Mouse (Mus musculus) lung, postnatal 14 days (tissue): Measurements from ENCODE around the gene Dnah1.

Experiments used
- DNase-seq: peaks from one replicate; pipeline ENCODE4 v3.0.0; 2021

Gene Dnah1

DNA sequence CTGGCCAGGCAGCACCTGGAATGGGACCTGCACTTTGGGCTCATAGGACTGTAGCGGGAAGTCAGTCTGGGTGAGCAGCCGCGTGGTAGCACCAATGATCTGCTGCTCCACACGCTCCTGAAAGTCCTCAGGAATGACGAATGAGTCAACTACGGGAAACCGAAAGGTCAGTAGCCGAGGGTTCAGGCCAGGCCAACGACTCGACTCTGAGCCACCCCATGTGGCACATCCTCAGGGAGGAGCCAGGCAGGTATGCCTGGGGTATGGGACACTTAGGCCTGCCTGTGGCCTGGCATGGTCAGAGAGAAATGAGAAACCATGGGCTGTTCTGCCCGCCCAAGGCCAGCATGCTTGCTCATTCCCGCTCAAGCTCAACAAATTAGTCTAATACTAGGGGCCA is 7.1 kb downstream of the Dnah1 start:
- no peak for DNase-seq

DNA sequence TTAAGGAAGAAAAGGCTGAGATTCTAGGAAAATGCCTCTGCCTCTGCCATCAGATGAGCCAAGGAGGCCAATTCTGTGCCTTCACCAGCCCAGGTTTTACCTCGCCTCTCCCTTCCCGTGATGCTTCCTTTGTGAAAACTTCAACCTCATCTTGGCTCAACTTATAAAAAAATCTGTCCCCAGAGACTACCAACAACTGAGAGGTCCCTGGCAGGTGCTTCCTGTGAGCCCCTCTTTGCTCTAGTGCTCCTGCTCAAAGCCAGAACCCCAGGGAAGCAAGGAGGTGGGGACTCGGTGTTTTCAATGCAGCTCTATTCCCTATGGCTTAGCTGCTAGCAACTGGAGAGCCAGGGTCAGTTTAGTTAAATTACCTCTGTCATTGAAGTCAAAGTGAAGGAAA is 10.5 kb downstream of the Dnah1 start:
- no peak for DNase-seq

DNA sequence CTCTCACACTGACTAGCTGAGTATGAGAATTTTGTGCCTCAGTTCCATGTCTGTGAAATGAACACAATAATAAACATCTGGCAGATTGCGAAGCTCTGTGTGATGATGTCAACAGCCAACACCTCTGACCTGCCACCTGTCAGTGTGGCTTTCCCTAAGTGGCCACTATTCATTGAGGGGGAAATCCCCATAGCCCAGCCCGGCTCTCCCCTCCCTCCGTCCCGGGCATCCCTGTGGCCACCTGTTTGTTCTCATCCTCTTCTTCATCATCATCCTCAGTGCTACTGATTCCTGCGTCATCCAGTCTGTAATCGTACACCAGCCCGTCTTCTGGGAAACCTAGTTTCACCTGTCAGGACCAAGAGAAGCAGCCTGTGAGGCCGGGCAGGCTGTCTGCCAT is 38.0 kb downstream of the Dnah1 start:
- no peak for DNase-seq

DNA sequence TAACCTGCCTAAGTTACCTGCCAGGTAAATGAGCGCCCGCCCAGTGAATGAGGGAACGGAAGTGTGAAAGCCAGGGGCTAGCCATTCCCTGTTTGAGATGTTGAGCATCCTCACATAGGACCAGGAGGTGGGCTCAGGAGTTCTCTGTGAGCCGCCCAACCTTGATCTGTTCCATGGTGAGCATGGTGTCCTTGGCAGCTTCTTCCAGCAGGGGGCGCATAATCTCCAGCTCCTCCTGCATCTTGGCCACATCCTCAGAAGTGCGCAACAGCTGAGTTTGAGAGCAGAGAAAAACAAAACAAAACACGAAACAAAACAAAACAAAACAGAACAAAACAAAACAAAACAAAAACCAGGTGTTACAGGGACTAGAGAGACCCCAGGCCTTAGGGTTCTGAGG is 51.5 kb downstream of the Dnah1 start:
- DNase-seq = peak; percentile 87

DNA sequence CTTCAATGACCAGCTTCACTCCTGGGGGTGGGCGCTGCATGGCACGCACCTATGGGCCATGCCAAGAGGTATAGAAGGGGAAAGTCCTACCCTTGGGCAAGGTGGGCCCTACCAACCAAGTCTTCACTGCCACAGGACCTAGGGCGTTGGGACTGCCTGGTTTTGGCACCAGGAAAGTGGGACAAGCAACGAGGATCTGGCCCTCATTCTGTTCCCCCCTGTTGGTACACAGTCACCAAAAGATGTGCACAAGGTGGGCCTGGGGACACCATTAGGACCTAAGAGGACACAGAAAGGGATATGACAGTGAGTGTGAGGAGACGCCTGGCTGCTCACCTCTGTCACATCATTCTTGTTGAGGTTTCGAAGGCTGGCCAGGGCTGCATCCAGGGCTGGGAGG is 52.6 kb downstream of the Dnah1 start:
- no peak for DNase-seq

DNA sequence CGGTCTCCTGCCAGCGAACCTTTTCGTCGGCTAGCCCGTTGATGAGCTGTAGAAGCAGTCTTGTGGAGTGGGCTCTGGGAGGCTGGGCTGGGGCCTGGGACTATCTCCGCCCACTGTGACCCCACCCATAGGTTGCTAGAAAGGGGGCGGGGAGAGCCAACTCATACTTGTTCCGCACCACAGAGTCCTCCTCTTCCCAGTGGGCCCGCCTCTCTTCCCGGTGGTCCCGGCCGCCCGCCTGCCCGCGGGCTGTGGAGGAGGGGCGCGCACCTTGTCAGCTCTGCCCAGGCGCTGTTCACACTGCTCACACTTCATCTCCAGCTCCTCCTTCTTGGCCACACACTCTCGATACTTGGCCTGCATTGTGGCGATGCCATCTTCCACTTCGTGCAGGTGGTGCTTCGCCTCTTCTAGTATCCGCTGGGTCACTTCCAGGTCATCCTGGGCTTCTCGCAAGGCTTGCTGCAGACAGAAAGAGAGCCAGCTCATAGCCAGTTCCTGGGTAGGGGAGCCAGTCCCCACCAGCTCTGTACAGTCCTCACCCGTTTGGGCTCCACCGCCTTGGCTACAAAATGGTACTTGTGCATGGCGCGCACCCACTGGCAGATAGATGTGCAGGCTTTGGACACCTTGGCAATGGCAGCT is 54.1 kb downstream of the Dnah1 start:
- peak; percentile 39 for DNase-seq

DNA sequence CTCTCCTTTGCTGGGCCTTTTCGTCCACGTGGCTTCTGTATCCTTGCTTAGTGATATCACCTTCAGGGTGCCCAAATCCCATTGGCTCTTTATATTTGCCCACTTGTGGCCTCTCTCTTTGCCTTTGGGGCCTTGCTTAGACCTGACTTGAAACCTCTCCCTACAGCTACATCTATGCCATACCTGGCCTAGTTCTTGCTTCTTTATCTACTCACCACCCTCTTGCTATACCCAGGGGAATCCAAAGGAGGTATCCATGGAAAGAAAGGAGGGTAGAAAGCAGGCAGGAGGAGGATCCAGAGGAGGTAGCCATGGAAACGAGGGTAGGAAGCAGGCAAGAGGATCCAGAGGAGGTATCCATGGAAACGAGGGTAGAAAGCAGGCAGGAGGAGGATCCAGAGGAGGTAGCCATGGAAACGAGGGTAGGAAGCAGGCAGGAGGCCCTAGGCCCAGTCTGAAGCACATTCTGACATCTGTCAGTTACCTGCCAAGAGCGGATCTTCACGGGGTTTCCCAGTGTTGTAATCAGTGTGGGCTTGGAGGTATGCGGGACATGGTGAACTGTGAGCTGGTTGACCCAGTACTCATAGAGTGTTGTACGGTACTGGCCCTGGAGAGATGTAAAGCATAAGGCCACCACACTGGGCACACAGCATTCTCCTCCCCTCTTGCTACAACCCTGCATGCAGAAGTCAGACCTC is 55.2 kb downstream of the Dnah1 start:
- DNase-seq = no peak

DNA sequence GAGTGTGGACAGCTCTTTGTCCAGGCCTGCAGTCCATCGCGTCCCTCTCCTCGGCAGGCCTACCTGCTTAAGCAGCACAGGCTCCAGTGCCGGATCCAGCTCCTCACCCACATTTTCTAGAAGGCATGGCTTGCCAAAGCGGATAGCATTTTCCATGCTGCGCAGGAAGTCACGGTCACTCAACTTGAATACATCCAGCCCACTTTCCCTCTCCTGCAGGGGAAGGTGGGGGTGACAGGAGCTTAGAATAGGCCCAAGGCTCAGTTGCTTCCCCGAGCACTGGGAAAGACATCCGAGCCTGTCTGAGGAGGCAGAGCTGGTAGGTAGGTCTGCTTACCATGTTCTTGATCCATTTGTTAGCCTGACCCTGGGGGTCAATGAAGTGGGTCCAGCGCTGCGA is 56.0 kb downstream of the Dnah1 start:
- DNase-seq = no peak

DNA sequence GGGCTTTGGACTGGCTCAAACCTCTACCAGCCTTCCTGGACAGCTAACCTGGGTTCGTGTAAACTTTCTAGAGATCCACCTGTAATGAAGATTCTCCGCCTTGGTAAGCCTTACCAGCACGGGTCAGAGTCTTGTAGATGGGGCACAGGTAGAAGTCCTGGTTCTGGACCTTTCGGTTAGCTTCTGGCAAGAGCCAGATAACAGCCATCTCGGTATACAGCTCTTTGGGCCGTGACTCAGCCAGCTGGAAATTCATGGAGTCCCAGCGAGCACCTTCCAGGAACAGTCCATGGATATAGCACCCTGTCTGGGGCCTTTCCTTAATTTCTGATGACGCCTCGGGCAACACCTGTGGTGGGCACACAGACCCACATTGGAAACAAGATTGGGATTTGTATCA is 62.8 kb downstream of the Dnah1 start:
- DNase-seq = no peak

DNA sequence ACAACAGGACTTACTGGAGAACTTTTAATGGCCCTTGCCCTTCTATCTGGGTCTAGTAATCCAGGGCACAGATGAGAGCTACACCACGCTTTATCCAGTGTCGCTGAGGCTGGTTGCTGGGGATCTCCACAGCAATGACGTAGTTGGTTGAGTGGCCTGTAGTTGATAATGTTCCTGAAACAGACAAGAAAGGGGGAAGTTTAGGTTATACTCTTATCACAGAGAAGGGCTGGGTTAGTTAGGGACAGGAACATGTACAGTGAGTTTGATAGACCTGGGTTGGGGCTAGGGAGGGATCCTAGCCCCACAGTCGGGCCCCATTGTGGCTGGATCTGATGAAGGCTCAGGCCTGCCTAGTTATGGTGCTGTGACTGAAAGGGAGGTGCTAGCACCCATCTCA is 63.3 kb downstream of the Dnah1 start:
- no peak for DNase-seq

DNA sequence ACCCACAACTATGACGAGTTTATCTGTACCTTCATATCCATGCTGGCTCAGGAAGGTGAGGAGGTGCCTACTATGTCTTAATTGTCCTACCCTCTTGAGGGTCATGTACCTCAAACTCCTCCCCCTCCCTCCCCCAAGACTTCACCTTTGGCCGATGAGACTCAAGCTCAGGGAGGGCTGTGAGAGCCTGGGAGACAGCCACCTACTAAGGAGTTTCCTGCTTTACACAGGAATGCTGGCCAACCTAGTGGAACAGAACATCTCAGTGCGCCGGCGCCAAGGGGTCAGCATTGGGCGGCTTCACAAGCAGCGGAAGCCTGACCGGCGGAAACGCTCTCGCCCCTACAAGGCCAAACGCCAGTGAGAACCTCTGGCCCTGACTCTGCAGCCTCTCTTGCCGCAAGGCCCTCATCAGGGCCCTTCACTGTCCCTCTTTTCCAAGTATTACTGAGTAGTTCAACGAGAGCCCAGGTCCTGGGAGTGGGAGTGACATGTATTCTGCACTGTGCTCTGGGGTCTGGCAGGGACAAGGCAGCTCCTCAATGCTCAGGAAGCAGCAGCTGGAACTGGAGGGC is 65.1 kb downstream of the Dnah1 start:
- DNase-seq = no peak

DNA sequence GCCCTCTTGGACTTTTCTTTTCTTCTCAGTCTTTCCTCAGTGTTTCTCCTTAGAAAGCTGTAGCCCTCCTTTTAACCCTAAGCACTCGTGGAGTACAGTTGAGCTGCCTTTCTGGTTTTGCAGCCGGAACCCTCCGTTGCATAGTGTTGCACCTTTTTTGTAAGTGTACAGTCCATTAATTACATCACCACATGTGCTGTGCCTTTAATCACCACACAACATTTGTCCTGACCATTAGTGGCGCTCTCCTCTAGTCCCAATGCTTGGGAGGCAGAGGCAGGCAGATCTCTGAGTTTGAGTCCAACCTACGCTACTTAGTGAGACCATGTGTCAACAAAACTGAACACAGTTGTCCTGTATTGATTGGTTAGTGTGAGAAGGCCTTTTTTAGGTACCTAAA is 71.6 kb downstream of the Dnah1 start:
- DNase-seq = no peak

DNA sequence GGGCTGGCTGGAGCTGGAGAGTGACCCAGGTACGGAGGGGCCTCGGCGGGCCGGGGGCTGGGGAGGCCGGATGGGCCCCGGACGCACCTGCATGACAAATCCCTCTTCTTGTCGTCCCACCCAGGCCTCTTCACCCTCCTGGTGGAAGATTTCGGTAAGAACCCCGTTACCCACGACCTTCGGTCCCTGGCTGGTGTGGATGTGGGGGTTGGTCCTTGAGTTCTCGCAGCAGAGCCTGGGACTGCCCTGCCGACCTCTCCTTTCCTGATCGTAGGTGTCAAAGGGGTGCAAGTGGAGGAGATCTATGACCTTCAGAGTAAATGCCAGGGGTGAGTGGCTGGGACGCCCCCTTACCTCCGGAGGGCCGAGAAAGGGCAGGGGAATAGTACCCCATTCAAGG is 72.1 kb downstream of the Dnah1 start:
- no peak for DNase-seq

DNA sequence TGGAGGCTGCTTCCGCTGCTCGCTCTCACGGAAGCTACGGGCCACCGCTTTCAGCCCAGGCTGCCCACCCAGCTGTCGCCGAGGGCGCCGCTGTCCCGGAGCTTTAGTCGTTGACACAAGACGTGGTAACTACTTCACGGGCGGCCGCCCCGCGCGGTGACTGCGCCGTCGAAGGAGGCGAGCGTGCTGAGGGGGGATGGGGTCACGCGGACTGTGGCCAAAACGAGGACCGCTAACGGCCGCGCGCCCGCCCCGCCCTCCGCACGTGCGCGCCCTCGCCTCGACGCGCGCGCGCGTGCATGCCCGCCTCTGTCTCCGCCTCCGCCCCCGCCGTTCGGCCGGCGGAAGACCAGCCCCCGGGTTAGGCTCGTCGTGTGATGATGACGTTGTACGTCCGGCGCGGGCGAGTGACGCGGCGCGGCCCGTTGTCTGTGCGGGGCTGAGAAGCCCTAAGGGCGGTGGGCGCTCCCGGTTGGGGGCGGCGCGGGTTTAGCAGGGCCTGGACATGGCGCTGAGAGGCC is 72.6 kb downstream of the Dnah1 start, which contains the start of the genes Phf7 and Bap1:
Gene Phf7 (minus strand): TSS at position 234 of the 521 bp plus-strand sequence.
Gene Bap1 (plus strand): TSS at position 367 of the 521 bp plus-strand sequence.
- DNase-seq = peak; percentile 97

DNA sequence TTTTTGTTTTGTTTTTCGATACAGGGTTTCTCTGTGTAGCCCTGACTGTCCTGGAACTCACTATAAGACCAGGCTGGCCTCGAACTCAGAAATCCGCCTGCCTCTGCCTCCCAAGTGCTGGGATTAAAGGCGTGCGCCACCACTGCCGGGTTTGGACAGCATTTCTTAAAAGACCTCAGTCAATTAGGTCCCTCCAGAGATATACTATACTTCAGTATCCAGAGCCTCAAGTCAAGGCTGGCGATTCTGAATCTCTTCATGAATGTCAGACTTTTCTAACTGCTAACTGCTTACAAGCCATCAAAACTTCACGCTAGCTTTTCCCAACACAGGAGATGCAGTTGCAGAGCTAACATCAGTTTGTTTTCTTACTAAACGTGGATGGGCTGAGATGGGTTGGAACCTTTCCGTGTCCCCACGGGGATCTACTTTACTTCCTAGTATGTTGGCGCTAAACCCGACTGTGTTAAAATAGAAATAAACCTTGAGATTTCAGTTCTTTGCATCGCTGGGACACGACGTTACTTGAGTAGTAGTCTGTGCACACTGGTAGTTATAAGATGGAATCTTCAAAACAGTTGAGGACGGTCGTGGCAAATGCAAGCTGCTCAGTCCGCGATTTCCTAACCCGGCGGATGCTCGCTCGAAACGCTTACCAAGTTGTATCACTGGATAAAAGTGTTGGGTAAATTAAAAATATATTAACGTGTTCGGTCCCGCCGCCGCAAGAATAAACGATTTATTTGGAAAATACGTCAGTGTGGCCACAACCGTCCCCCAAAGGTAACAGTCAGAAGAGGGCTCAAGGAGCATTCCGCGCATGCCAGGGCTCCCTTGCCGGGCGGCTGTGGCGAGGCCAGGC is 73.2 kb downstream of the Dnah1 start:
- no peak for DNase-seq

DNA sequence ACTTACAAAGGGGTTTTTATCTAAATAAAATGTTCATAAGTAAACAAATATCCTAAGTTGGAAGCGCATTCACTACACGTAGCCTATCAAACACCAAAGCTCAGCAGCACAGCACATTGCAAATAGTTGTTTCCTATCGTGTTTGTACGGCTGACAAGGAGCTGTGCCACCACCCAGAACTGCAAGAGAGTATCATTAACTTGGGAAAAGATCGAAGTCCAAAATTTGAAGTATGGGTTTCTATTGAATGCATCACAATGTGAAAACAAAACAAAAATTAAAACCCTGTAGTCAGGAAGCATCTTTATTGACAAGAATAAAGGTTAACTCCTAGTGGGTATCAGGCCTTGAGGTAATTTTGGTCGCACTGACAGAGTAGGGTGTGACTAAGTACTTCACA is 75.3 kb downstream of the Dnah1 start:
- DNase-seq = no peak

DNA sequence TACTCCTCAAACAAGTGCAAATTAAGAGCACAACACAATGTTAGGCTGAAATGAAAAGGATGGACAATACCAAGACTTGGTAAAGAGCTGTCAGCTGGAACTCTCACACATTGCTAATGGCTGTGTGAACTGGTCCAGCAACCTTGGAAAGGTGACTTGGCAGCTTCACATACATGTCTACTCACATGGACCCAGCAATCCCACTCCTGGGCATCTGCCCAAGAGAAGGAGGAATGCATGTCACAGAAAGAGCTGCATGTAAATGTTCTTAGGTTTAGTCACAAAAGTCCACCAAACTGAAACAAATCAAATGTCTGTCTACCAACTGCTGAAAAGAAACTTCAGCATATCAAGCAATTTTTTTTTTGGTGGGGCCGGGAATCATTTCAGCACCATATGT is 77.8 kb downstream of the Dnah1 start:
- DNase-seq = no peak

DNA sequence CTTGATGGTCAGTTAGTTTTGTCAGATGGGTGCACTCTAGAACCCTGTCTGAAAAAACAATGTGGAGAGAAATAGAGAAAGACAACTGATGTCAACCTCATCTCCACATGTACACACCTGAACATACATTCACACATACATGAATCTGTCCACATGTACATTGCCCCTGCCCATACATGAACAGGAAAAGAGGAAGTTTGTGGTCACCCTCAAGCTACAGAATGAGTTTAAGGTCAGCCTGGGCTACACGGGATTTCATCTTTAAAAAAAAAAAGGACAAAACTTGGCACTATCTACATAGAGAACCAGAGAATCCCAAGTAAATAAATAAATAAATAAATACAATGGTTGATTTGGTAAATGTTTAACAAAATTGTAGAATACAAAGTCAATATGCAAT is 78.9 kb downstream of the Dnah1 start:
- DNase-seq = no peak

DNA sequence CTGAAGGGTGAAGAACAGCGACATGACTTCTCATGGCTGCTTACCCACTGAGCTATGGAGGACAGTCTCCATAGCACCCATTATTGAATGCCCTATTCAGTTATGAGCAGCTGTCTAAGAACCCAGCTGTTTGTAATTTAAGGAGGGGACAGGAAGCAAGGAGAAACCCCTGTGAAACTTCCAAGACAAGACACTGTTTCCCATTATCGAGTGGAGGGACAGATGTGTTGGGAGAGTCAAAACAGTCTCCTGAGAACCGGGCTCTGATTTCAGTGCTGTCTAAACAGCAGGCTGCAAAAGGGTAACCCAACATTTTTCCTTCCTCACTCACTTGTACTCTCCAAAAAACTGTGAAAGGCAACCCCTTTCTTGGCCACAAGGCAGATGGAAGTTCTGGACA is 83.2 kb downstream of the Dnah1 start:
- no peak for DNase-seq

DNA sequence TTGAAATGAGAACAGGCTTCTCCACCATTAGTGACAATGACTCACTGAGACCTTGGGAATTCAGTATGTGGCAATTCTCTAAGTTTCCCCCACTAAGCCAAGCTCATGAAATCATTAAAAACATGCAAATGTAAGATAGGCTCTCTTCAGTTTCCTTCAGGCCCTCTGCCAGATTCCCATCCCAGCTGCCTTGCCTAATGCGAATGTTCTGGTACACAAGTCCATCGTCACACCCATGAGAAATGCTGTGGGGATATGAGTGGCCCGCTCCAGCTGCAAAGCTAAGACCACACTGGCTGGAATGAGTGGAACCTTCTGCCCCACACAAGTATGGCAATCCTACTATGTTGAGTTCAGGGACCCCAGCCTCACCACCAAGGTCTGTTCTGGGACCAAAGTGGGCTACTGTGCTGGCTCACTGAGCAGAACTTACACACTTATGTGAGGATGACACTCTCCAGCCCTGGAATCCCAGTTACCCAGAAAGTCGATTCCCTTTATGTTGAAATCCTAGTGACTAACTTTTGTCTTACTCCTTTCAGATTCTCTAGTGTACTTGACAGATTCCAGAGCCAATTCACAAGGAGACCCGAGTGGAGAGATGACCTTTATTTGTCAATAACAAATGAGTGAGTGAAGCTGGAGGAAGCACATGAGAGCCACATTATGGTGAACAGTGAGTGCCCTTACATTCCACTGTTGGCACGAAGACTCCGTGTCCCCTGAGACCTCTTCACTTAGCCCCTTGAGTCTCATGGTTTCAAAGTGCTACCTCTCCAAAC is 86.4 kb downstream of the Dnah1 start:
- DNase-seq = peak; percentile 67

DNA sequence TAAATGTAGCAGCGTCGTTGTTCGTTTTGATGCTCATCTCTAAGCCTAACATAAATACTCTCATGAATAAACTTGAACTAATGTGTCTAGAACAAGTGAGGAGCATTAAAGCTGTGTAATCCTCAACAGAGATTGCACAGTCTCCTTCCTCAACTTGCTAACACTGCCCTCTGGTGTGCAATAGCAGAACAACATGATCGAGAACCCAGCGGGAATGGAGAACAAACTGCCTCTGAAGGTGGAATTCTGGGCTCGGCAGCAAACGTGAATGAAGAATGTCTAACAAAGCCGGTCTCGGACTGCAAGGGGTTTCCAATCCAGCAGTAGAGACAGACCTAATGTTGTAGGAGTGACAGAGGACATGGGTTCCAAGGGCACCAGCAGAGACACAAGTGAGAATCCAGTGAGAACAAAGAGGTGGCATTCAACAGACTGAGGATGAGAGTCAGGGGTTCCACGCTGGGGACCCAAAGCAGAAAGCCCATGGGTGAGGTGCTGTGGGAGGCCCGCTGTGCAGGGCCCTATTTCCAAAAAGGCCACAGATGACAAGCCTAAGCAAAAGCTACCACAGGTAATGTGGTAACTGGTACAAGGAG is 89.6 kb downstream of the Dnah1 start:
- peak; percentile 92 for DNase-seq
